Mouse (Mus musculus) MEL (cell line): ENCODE results near the gene Tmem212.

ENCODE experiments used
- ELF1 ChIP-seq: IDR thresholded peaks from 2 replicates; pipeline ENCODE4 v1.6.1; 2014; ENCODE audit warnings: low read depth, mild to moderate bottlenecking, inconsistent platforms, low read length, improper control_type of control experiment, moderate library complexity
- GABPA ChIP-seq: IDR thresholded peaks from 2 replicates; pipeline ENCODE4 v1.6.1; 2012; ENCODE audit warnings: low read depth, mild to moderate bottlenecking, inconsistent platforms, low read length, improper control_type of control experiment, moderate library complexity
- HCFC1 ChIP-seq: IDR thresholded peaks from 2 replicates; pipeline ENCODE4 v1.6.1; 2012; ENCODE audit warnings: low read depth, mild to moderate bottlenecking, inconsistent platforms, low read length, improper control_type of control experiment, moderate library complexity
- MAX ChIP-seq: IDR thresholded peaks from 2 replicates; pipeline ENCODE4 v1.6.1; 2011; ENCODE audit warnings: low read length, improper control_type of control experiment
- MAZ ChIP-seq: IDR thresholded peaks from 2 replicates; pipeline ENCODE4 v1.6.1; 2012; ENCODE audit warnings: low read depth, mild to moderate bottlenecking, inconsistent platforms, low read length, improper control_type of control experiment
- MEF2A ChIP-seq: IDR thresholded peaks from 2 replicates; pipeline ENCODE4 v1.6.1; 2014; ENCODE audit warnings: low read depth, mild to moderate bottlenecking, inconsistent platforms, low read length, improper control_type of control experiment; ENCODE audit not compliant: poor library complexity, insufficient replicate concordance, severe bottlenecking; ENCODE audit errors: extremely low read depth
- POLR2A ChIP-seq, 2 experiments: IDR thresholded peaks; 2 replicates each; pipeline ENCODE4 v1.6.1; 2011 to 2012; ENCODE audit warnings: low read length in 2 of 2, mild to moderate bottlenecking in 2 of 2, control low read depth in 1 of 2, improper control_type of control experiment in 1 of 2, low read depth in 1 of 2, moderate library complexity in 1 of 2; ENCODE audit not compliant: control insufficient read depth in 1 of 2, insufficient read depth in 1 of 2, poor library complexity in 1 of 2
- TAL1 ChIP-seq: IDR thresholded peaks from 2 replicates; pipeline ENCODE4 v1.6.1; 2012; ENCODE audit warnings: mild to moderate bottlenecking, inconsistent platforms, low read length, moderate library complexity, mixed read lengths
- USF1 ChIP-seq: IDR thresholded peaks from 2 replicates; pipeline ENCODE4 v1.6.1; 2014; ENCODE audit warnings: low read depth, mild to moderate bottlenecking, inconsistent platforms, low read length, improper control_type of control experiment, moderate library complexity

DNA sequence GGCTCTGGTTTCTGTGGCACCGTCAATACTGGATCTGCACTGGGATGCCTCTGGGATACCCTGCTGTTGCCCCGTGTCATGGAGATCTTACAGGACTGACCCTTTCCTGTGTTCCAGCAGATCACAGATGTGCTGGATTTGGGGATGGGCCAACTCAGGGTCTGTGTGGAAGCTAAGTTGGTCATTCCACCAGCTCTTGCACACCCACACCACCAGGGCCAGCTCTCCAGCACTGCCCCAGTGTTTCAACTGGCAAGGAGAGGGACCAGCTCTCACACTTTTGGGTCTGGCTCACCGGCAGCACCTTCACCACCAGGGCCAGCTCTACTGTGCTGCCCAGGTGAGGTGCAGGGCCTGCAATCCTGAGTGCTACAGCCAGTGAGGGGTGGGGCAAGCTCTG, 68.9 kb downstream of the Tmem212 start:
- TF ChIP-seq MAZ (no peak), MEF2A (no peak), ELF1 (no peak), HCFC1 (no peak), POLR2A (IDR thresholded peaks at IDR 0.05; ENCODE audit: control insufficient read depth in 1 of 2, insufficient read depth in 1 of 2, low read depth in 1 of 2, low read length in 2 of 2, poor library complexity in 1 of 2) (no peak), MAX (no peak), TAL1 (no peak), USF1 (no peak), GABPA (no peak)
